Mouse (Mus musculus) macrophage (primary cell): ENCODE data around the gene Elof1. TPM values are rescaled to one million over a fixed set of nuclear protein-coding genes. Genes with fewer than 3 reads are reported as not detected.
A peak's percentile ranks its signal among the peaks of the same experiment; 100 is the strongest.

Experiments used
- H3K27ac ChIP-seq: fragments of 350-480 bp; formaldehyde crosslinking; 2 replicates; pipeline ENCODE4 v1.9.0; 2021
- H3K36me3 ChIP-seq: fragments of 350-480 bp; formaldehyde crosslinking; 2 replicates; pipeline ENCODE4 v1.9.0; 2021; ENCODE audit errors: inconsistent target
- H3K4me3 ChIP-seq: fragments of 350-480 bp; formaldehyde crosslinking; 2 replicates; pipeline ENCODE4 v1.9.0; 2021; ENCODE audit errors: inconsistent target
- H3K79me2 ChIP-seq: fragments of 350-480 bp; formaldehyde crosslinking; 2 replicates; pipeline ENCODE4 v1.9.0; 2021; ENCODE audit errors: inconsistent target
- WGBS: methylation state at CpG from one replicate; pipeline ENCODE4 v1.1.7; 2026; ENCODE audit warnings: inconsistent platforms; ENCODE audit not compliant: missing documents; 5-methylcytosine and 5-hydroxymethylcytosine counted together
- polyA plus RNA-seq: library from polyadenylated mRNA; stranded (reverse); fragments of 250-400 nt; gene quantifications from 3 replicates; pipeline ENCODE4 v1.2.4, GENCODE M21; 2018; ENCODE audit warnings: inconsistent platforms

The Elof1 gene
- polyA plus RNA-seq, 1 experiment from 2014 or later: 46.8 TPM

DNA sequence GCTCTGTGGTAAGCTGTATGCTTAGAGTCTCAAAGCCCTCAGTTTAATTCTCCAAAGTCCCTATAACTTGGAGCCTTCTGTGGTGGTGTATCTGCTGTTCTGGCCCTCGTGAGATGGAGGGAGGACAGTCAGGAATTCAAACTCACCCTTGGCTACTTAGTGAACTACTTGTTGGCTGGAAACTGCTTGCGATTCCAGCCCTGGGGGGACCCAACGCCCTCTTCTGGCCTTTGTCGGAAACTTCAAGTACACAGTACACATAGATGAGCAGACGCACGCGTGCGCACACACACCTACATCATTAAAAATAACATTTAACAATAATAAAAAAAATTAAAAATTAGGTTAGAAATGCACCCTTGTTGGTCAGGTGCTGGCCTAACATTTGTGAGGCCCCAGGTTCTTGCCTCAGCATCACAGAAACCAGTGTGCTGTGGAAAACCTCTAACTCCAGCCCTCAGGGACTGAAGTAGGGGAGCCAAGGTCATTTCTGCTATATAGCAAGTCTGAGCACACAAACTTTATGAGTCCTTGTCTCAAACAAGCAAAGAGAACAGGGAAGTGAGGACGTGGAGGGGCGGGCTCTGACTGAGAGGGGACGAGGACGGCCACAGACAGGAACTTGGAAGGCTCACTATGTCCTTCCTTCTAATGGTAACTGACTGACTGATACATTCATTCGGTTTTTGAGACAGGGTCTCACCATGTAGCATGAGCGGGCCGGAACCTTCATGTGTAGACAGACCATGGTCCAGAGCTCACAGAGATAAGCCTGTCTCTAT, 8.5 kb upstream of the Elof1 start:
- H3K27ac ChIP-seq: peak overlapping the region; percentile 29
- no peaks in the 10 kb centered on the region for H3K36me3 ChIP-seq
- no peak overlapping the region for H3K4me3 ChIP-seq
- no peaks in the 10 kb centered on the region for H3K79me2 ChIP-seq
- WGBS: 62% methylated on average over 15 of the region's 15 CpGs

DNA sequence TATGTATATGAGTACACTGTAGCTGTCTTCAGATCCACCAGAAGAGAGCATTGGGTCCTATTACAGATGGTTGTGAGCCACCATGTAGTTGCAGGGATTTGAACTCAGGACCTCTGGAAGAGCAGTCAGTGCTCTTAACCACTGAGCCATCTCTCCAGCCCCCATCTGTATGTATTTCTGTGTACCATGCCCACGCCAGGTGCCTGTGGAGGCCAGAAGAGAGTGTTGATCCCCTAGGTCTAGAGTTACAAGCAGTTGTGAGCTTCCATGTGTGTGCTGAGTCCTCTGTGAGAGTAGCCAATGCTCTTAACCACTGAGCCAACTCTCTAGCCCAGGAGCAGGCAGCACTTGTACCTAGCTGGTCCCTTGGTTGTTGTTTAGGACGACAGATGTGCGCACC, 7.2 kb upstream of the Elof1 start:
- no peak overlapping the region for H3K27ac ChIP-seq
- 98% methylated on average over 3 of the region's 3 CpGs for WGBS
- H3K36me3 ChIP-seq: no peaks in the 10 kb centered on the region
- no peaks in the 10 kb centered on the region for H3K79me2 ChIP-seq
- H3K4me3 ChIP-seq: no peak overlapping the region

DNA sequence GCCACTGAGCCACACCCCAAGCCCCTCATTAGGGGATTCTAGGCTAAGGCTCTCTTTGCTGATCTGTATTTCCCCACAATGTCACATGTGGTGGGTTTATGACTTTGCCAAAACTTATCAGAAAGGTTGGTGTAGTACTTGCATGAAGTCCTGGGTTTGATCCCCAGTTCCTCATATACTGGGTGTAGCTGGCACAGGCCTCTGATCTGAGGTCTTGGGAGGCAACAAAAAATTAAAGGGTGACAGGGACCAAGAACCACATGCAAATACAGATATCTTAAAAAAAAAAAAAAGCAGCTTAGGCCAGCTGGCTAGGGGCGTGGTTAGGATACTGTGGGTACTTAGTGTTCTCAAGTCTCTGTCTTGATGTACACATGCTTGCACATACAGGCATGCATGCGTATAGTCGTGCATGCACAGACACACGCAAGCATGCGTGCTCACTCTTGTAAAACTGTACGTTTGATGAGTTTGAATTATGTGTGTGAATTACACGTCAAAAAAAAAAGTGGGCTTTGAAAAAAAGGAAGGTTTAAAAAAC, 6.2 kb upstream of the Elof1 start:
- no peak overlapping the region for H3K27ac ChIP-seq
- no peaks in the 10 kb centered on the region for H3K36me3 ChIP-seq
- WGBS: 86% methylated on average over 5 of the region's 7 CpGs
- no peak overlapping the region for H3K4me3 ChIP-seq
- no peaks in the 10 kb centered on the region for H3K79me2 ChIP-seq

DNA sequence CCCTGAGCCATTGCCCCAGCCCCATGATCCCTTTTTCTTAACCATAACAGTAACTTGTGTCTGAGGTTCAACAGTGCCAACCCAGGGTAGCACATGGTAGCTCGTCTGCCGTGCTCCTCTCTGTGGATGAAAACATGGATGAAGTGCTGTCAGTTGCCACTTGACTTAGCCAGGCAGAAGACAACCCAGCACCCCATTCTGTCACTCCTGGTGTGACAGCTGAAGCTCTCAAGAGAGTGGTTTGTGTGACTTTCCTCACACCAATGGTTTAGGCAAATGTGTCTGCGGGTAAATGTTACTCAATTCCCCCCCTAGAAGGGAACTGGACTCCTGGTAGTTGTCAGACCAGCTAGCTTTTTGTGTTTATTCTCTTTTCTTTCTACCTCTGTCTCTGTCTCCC, 5.0 kb upstream of the Elof1 start:
- H3K27ac ChIP-seq: no peak overlapping the region
- H3K79me2 ChIP-seq: no peaks in the 10 kb centered on the region
- WGBS: 73% methylated on average over 3 of the region's 3 CpGs
- no peaks in the 10 kb centered on the region for H3K36me3 ChIP-seq
- no peak overlapping the region for H3K4me3 ChIP-seq

DNA sequence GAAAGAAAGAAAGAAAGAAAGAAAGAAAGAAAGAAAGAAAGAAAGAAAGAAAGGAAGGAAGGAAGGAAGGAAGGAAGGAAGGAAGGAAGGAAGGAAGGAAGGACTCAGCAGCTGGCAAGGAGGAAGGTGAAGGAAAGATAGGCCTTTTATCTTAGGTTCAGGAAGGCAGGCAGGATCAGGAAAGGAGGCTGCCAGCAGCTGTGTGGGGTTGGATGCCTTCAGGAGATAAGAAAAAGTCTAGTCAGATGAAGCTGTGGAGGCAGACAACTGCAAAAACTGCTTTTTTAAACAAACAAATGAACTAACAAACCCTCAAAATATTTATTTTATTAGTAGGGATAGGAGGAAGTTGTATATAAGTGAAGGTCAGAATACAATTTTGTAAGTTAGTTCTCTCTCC, 4.6 kb upstream of the Elof1 start:
- Histone ChIP-seq H3K36me3 (no peaks in the 10 kb centered on the region), H3K27ac (no peak overlapping the region), H3K4me3 (no peak overlapping the region), H3K79me2 (peaks cover 2% of the 10 kb centered on the region)

DNA sequence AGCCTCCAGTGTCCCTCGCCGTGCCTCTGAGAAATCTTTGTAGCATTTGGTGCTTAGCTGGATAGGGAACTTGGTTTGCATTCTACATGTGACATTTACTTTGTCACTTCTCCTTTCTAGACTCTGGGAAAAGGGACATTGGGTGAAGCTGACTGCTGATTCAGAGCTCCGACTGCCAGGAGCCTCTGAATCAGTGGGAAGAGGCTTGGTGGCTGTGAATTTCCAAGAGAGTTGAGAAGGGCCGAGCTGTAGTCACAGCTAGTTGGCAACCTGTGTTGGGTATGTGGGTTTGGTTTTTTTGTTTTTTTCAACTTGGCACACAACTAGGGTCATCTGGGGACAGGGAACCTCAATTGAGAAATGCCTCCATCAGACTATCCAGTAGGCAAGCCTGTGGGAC, 2.6 kb upstream of the Elof1 start:
- H3K36me3 ChIP-seq: no peaks in the 10 kb centered on the region
- peak overlapping the region; percentile 90 for H3K27ac ChIP-seq
- peaks cover 22% of the 10 kb centered on the region for H3K79me2 ChIP-seq
- 5% methylated on average over 4 of the region's 4 CpGs for WGBS
- no peak overlapping the region for H3K4me3 ChIP-seq

DNA sequence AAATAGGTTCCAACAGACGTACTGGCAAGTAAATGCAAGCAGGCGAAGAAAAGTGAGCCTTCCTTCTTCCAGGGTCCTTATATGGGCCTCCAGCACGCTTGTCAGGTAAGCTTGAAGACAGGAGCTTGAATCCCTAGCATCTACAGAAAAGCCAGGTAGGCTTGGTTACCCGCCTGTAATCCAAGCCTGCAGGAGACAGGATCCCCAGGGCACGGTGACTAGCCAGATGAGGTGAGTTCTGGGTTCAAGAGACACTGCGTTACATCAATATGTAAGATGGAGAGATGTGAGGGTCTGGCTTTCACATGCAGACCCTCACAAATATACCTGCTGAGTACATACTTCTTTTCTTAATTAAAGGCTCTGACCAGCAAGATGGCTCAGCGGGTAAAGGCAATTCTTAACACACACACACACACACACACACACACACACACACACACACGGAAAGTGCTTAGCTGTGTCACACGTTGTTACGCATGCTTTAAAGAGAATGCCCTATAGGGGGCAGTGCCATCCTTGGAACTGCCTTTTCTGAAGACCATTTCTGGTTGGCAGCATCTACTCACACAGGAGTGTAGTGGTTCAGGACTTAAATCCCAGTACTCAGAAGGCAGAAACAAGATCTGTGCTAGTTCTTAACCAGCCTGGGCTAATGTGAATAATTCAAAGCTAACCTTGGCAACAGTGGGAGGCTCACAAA, 933 bp upstream of the Elof1 start:
- 60% methylated on average over 7 of the region's 10 CpGs for WGBS
- H3K36me3 ChIP-seq: peaks cover 10% of the 10 kb centered on the region
- peaks cover 31% of the 10 kb centered on the region for H3K79me2 ChIP-seq
- H3K27ac ChIP-seq: peak overlapping the region; percentile 37
- peak overlapping the region; percentile 80; the same call in 1 of the 2 replicates for H3K4me3 ChIP-seq

DNA sequence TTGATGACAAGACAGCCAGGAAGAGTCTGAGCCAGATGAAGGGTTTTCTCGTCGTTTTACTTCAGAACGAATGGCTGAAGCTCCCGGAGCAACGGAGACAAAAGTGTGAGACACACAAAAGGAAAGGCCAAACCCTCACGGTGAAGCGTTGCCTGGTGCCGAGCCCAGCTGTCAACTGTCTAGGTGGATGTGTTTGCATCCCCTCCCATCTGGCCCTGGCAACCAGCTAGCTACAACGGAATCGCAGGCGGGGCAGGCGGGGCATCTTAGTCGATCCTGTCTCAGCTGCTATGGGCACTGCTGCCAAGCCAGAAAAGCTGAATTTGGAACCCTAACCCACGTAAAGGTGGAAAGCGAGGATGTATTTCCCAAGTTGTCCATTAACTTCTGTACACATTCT, 886 bp downstream of the Elof1 start:
- H3K36me3 ChIP-seq: peaks cover 28% of the 10 kb centered on the region
- H3K27ac ChIP-seq: no peak overlapping the region
- peak overlapping the region; percentile 80 for H3K4me3 ChIP-seq
- peaks cover 31% of the 10 kb centered on the region for H3K79me2 ChIP-seq
- 29% methylated on average over 15 of the region's 15 CpGs for WGBS

DNA sequence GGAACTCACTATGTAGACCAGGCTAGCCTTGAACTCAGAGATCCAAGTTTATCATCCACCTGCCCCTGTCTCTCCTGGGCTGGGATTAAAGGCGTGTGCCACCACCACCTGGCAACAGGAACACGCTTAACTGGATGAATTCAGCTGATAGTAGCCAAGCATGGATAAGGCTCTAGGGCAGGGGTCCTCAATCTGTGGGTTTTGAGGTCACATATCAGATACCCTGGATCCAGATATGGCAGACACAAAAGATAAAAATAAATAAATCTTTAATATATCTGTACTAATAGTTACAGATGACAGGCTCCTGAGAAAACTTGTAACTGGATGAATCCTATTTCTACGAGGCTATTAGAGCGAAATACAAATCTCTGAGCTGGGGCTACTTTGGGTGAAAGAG, 1.3 kb downstream of the Elof1 start:
- Histone ChIP-seq H3K4me3 (peak overlapping the region; percentile 80; the same call in 1 of the 2 replicates), H3K27ac (no peak overlapping the region), H3K36me3 (peaks cover 28% of the 10 kb centered on the region), H3K79me2 (peaks cover 31% of the 10 kb centered on the region)
- 95% methylated on average over 4 of the region's 4 CpGs for WGBS

DNA sequence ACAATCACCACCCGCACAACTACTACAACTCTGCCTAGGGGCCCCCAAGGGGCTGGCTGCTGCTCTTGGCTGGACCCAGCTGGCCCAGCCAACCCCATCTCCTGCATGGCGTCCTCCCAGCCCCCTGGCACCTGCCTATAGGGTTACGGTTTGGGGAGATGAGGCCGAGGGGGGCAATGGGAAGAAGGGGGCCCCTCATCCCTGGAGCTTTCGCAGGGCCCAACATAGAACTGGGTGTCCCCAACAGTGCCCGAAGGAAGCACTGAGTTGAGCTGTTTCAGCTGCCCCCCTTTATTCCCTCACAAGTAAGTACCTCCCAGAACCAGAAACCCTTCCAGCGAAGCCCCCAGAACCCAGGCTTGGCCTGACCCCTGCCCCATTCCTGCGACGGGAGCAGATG, 8.8 kb downstream of the Elof1 start:
- 97% methylated on average over 8 of the region's 9 CpGs for WGBS
- Histone ChIP-seq H3K36me3 (peaks cover 20% of the 10 kb centered on the region), H3K27ac (no peak overlapping the region), H3K4me3 (no peak overlapping the region), H3K79me2 (no peaks in the 10 kb centered on the region)

DNA sequence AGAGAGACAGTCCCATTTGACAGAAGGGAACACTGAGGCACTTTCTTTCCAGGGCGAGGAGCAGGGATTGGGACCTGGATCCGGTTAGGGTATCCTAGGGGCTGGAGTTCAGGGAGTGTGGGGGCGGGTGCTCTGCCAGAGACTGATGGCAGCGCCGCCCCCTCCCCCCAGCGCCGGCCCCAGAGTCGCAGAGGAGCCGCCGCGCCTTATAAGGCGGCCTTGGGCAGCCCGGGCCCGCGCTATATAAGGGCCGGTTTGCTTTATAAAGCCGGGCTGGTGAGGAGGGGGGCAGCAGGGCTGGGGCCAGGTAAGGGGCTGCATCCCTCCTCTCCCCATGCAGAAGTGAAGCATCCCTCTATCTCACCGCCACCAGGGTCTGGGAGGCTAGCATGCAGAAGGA, 17.1 kb downstream of the Elof1 start:
- H3K4me3 ChIP-seq: no peak overlapping the region
- H3K79me2 ChIP-seq: no peaks in the 10 kb centered on the region
- WGBS: 14% methylated on average over 16 of the region's 18 CpGs
- H3K36me3 ChIP-seq: no peaks in the 10 kb centered on the region
- H3K27ac ChIP-seq: no peak overlapping the region

DNA sequence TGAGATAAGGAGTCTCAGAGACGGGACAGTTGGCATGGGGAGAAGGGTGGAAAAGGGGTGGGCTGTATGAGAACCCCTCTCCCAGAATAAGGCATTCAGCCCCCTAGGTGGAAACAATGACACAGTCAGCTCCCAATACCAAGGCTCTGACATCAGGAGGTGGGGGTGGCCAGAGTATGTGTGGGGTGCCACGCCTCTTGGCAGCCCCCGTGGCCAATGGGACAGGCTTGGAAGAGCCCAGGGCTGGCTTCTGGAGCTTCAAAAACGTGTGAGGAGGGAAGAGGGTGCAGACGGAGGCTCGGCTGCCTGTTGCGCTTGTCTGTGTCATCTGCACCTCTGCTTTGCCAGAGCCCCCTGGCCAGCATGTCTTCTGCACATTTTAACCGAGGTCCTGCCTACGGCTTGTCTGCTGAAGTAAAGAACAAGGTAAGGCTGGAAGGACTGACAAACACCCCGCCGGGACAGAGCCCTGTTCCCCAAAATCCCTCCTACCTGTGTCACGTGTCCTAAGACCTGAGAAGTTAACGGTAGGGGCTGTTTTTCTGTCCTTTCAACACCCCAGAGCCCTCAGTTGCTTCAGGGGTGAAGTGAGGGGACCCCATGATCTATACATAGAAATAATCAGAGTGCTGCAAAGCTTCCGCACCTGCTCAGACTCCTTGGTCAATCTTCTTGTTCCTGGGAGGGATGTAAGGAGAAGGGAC, 17.8 kb downstream of the Elof1 start, which contains the start of gene Cnn1:
Gene Cnn1 (plus strand): TSS at position 224 of the 704 bp plus-strand sequence.
- no peaks in the 10 kb centered on the region for H3K79me2 ChIP-seq
- H3K4me3 ChIP-seq: no peak within 1 kb of the TSS
- H3K36me3 ChIP-seq: no peaks in the 10 kb centered on the region
- no peak within 1 kb of the TSS for H3K27ac ChIP-seq
- WGBS: 23% methylated on average over 14 of the region's 14 CpGs

DNA sequence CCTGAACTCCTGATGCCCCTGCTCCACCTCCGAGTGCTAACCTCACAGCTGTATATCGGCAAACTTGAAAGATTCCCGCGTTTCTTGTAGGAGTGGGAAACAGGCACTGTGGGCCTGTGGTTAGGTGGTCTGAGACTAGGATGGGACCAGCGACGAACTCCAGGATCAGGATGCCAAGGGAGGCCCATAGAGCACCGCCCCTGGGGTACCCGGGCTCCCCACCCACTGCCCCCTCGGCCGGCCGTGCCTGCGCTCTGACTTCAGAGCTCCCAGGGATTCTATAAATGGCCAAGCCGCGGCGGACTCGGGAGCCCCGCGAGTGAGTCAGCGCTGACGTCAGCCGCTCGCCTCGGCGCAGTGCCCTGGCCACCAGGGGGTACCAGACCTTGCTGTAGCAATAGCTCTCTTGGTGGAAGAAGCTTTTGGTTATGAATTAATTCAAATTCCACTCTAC, 21.1 kb downstream of the Elof1 start:
- H3K27ac ChIP-seq: no peak overlapping the region
- 2% methylated on average over 24 of the region's 24 CpGs for WGBS
- H3K79me2 ChIP-seq: no peaks in the 10 kb centered on the region
- H3K4me3 ChIP-seq: no peak overlapping the region
- H3K36me3 ChIP-seq: no peaks in the 10 kb centered on the region

DNA sequence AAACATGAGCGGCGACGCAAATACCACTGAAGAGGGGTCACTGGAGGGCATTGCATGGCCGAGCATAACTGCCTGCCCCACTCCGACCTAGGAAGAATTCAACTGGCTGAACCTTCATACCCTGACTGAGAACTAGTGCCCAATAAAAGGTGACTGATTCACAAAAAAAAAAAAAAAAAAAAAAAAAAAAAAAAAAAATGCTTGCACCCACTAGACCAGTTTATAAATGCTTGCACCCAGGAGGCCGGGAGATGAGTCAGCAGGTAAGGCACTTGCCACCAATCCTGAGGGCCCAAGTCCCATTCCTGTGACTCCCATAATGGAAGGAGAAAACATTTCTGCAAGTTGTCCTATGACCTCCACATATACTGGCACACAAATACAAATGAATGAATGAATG, 24.2 kb downstream of the Elof1 start:
- Histone ChIP-seq H3K79me2 (no peaks in the 10 kb centered on the region), H3K4me3 (no peak overlapping the region), H3K36me3 (no peaks in the 10 kb centered on the region), H3K27ac (no peak overlapping the region)
- 83% methylated on average over 6 of the region's 6 CpGs for WGBS

DNA sequence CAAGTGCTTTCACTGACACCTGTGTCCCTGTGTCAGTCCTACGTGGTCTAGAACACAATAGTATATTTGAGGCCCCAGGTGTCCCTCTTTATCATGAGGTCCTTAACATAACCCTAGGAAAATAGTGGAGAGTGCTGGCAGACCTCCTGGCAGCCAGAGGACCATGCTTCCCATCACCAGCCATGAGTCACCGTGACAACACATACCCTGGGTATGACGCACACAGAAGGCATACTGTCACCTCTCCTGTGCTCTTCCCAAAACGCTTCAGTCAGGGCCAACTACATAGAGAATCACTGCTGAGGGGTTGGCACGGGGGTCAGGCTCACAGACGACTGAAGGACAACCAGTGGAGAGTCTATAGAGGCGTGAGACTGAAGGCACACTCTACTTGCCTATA, 27.0 kb downstream of the Elof1 start:
- 90% methylated on average over 7 of the region's 7 CpGs for WGBS
- H3K4me3 ChIP-seq: no peak overlapping the region
- H3K36me3 ChIP-seq: no peaks in the 10 kb centered on the region
- H3K27ac ChIP-seq: no peak overlapping the region
- H3K79me2 ChIP-seq: no peaks in the 10 kb centered on the region
